Mouse (Mus musculus): ENCODE measurements around the gene Exosc8.
"Not testable (repeated sequence)": the region's sequence is repeated elsewhere in the genome, so short reads cannot be mapped to it uniquely, and the experiment has no call there.

Gene Exosc8

GRCm38 (mm10) chr3:54734411-54735246, 564 bp downstream of the Exosc8 start:
- peak; percentile 94 for DNase-seq

- no peak for DNase-seq
These were observed 2.8 kb downstream of the Exosc8 start for GRCm38 (mm10) chr3:54732371-54732770.

- DNase-seq: no peak
These were observed 3.5 kb downstream of the Exosc8 start for GRCm38 (mm10) chr3:54731626-54732150.

GRCm38 (mm10) chr3:54728100-54728499, 7.1 kb downstream of the Exosc8 start:
- no peak for DNase-seq

DNA sequence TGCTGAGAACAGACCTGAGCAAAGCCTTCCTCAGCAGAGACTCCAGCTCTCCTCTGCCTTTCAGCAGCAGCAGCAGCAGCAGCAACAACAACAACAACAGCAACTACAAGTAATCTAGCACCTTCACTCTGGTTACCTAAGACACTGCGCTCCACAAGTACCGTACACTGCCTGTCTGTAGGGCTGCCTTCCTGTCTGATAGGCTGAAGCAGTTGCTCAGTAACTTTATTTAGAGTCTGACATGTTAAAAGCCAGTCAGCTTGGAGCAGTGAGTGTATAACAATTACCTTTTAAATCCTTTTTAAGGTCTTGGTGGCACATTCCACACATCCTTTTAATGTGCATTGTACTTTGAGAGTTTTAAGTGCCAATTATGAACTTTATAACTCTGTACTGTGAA, 7.6 kb downstream of the Exosc8 start:
- no peak for DNase-seq

GRCm38 (mm10) chr3:54725344-54725743, 9.8 kb downstream of the Exosc8 start:
- DNase-seq: no peak

- DNase-seq: peak; percentile 18
These were observed 11.3 kb downstream of the Exosc8 start for GRCm38 (mm10) chr3:54723741-54724500.

DNA sequence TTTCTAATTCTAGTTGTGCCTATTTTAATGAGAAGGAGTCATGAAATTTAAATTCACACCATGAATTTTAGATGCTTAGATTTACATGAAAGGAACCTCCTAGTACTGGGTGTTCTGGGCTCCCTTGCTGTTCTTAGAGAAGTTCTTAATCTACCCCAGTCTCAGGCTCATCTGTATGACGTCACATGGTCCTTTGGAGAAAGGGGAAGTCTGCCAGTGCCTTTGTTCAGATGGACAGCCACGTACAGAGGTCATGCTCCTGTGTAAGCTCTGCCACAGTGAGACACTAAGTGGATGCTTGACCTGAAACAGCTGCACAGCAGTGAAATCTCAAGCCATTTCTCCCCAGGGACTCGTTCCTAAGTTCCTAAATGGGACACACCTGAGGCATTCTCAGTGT, 16.2 kb downstream of the Exosc8 start:
- DNase-seq: no peak

DNA sequence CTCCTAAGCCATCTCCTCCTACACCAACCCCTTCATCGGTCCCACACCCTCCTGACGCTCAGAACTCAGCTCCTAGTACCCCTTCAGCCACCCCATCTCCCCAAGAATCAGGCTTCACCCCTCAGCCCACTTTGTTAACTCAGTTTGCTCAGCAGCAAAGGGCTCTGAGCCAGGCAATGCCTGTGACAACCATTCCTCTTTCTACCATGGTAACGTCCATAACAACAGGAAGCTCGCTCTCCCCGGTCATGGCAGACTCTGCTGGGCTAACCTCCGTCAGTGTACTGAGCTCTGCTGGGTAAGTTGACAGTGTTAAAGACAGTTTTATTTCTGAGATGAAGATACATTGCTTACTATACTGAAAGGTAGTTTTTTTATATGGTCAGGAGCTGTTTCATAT, 17.8 kb downstream of the Exosc8 start:
- DNase-seq: no peak

GRCm38 (mm10) chr3:54715461-54715860, 19.7 kb downstream of the Exosc8 start:
- no peak for DNase-seq

DNA sequence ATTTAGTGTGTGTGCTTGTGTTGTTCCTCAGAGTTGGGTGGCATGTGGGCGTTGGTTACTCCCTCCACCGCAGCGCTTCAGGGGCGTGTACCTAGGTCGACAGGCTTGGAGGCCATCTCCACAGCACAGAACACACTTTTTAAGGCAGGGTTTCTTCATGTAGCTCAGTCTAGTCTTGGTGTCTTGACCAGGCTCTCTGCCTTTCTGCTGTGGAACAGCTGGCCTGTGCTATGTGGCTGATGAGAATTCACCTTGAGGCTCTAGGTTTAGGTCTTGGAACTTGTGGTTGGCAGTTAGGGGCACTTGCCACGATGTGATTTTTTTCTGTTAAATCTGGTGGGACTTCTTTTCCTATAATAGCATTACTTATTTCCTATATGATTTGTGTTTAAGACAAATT, 20.9 kb downstream of the Exosc8 start, which contains the start of gene Gm21958:
Gm21958 (minus strand) TSS at position 101 of the 400 bp plus-strand sequence.
- no peak for DNase-seq

GRCm38 (mm10) chr3:54708972-54709371, 26.2 kb downstream of the Exosc8 start:
- no peak for DNase-seq

GRCm38 (mm10) chr3:54704106-54704505, 31.1 kb downstream of the Exosc8 start:
- DNase-seq: not testable (repeated sequence)

- DNase-seq: no peak
These were observed 35.4 kb downstream of the Exosc8 start for GRCm38 (mm10) chr3:54699759-54700301.

- no peak for DNase-seq
These were observed 42.2 kb downstream of the Exosc8 start for GRCm38 (mm10) chr3:54693056-54693415.

DNA sequence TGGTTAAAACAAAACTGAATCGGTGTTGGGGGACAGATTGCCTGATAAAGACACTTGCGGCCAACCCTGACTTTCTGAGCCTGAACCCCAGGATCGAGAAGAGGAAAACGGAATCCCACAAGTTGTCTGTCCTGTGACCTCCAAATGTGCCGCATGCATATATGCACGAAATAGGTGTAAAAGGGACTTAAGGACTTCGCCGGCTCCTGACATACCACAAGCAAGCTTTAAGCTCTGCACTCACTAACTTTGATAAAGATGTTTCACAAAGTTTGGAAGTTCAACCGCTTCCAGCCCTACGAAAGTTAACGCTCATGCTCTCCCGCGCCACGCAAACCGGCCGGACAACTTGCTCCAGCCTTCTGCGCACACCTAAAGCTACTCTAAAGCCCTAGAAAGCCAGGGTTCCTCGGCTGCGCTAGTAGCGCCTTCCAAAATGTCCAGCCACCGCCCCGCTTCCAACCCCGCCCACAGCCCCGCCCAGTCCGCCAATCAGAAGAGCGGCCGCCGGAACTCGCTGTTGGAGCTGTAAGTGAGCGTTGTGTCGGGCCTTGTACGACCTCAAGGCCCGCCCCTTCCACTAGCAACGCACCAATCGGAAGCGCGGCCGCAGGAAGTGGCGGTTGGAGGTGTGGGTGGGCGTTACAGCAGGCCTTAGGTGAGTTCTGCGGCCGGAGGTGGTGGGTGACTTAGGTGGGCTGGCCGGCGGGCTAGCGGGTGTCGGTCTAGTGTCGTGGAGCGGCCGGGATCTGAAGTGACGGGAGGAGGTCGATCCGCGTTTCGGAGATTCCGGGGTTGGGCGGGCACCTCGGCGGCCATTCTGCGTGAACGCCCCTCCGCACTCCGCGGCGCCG, 42.8 kb downstream of the Exosc8 start, which contains the start of gene Supt20:
Supt20 (plus strand) TSS at position 606 of the 854 bp plus-strand sequence.
- peak; percentile 93 for DNase-seq

GRCm38 (mm10) chr3:54689091-54689490, 46.1 kb downstream of the Exosc8 start:
- no peak for DNase-seq

DNA sequence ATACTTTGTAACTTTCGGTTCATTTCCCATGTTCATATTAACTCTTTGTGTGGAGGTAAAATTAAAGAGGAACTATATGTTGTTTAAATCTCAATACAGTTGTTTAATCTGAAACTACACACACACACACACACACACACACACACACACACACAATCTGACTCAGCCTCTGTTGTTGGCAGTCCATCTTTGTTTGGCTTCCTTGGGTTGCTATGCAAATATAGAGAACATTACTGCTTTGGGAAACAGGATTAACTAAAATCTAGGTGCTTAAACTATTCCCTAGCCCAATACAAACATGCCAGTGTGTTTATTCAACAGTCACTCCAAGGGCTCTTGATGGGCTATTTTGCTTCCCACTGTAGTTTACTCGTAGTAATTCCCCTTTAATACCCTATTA, 47.9 kb downstream of the Exosc8 start:
- no peak for DNase-seq

DNA sequence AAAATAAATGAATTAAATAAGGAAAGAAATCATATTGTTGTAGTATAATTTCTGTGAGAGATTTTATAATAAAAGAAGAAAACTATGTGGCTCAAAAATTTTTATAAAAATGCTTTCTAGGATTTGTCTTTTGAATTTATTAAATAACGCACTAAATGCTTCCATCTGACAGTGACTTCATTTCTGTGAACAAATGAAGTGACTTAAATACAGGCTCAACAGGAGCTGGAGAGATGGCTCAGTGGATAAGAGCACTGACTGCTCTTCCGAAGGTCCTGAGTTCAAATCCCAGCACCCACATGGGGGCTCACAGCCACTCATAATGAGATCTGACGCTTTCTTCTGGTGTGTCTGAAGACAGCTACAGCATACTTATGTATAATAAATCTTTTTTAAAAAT, 50.0 kb downstream of the Exosc8 start:
- DNase-seq: no peak

- DNase-seq: no peak
These were observed 53.6 kb downstream of the Exosc8 start for GRCm38 (mm10) chr3:54681310-54682204.

Data from thymus, postnatal 14 days (tissue).